Mouse (Mus musculus) embryonic facial prominence, embryonic 15.5 days (tissue): ENCODE results near the gene Ngef. TPM values are rescaled to one million over a fixed set of nuclear protein-coding genes. Genes with fewer than 3 reads are reported as not detected.

Experiments used
- polyA plus RNA-seq: library from polyadenylated mRNA; unstranded; fragments of >200 nt; fragmentation: Nextera tagmentation; extraction: Ambion mirVana; gene quantifications from 2 replicates; pipeline ENCODE4 v1.2.1, GENCODE M21; 2015

Ngef gene
- polyA plus RNA-seq, 1 experiment from 2014 or later = 4.3 TPM

Other genes starting within 250 kb of the Ngef start
- 56.2 and 56.6 TPM in 2 replicates for gene Gigyf2, start 246.9 kb downstream of the Ngef start, polyA plus RNA-seq
- 2.8 and 6.0 TPM in 2 replicates for gene Kcnj13, start 179.1 kb downstream of the Ngef start, polyA plus RNA-seq
- gene Snorc, start 103.6 kb downstream of the Ngef start, polyA plus RNA-seq = 10.8 and 20.4 TPM in 2 replicates
- gene Neu2, start 64.0 kb downstream of the Ngef start, polyA plus RNA-seq = 0.21 and 0.51 TPM in 2 replicates
- gene Inpp5d, start 46.4 kb upstream of the Ngef start, polyA plus RNA-seq = 7.9 and 9.7 TPM in 2 replicates
- gene Atg16l1, start 182.0 kb upstream of the Ngef start, polyA plus RNA-seq = 28.9 and 31.3 TPM in 2 replicates
- 2.4 and 2.7 TPM in 2 replicates for gene Sag, start 229.8 kb upstream of the Ngef start, polyA plus RNA-seq